Mouse (Mus musculus): ENCODE measurements around the gene Fli1. TPM values are rescaled to one million over a fixed set of nuclear protein-coding genes. Genes with fewer than 3 reads are reported as not detected.

Fli1 gene
- total and polyA plus RNA-seq, 3 experiments, result 13.8 to 171 (median 24.3) TPM

GRCm38 (mm10) chr9:32431061-32431460 is 111.6 kb downstream of the Fli1 start:
- DNase-seq (ENCODE audit: low read depth, low spot score), result no peak
- Histone ChIP-seq H3K27ac (ENCODE audit: control insufficient read depth, low read depth, low read length) (no peak overlapping the region), H3K4me3 (ENCODE audit: control insufficient read depth in 1 of 2, insufficient read depth in 1 of 2, low read depth in 2 of 2, low read length in 2 of 2) (no peak overlapping the region), H3K36me3 (ENCODE audit: control insufficient read depth in 1 of 2, insufficient read depth in 2 of 2, low read length in 2 of 2) (peaks cover 0 to 7% of the 10 kb centered on the region in 2 experiments; a peak in 2 of 4 replicates), H3K4me1 (ENCODE audit: control insufficient read depth in 1 of 2, insufficient read depth in 2 of 2, low read length in 2 of 2) (no peaks in the 10 kb centered on the region), H3K9ac (ENCODE audit: control insufficient read depth, low read depth, low read length, poor library complexity, severe bottlenecking) (no peak overlapping the region), H3K9me3 (replicated peaks; ENCODE audit: insufficient read depth, low read length) (no peaks in the 10 kb centered on the region), H3K27me3 (ENCODE audit: control insufficient read depth in 1 of 2, insufficient read depth in 2 of 2, low read length in 2 of 2) (no peaks in the 10 kb centered on the region), H3K79me2 (ENCODE audit: control insufficient read depth, insufficient read depth, low read length, poor library complexity) (no peaks in the 10 kb centered on the region)
- TF ChIP-seq USF1 (IDR thresholded peaks at IDR 0.05; ENCODE audit: low read depth, low read length), result no peak
- no peak for TF ChIP-seq CHD2 (IDR thresholded peaks at IDR 0.05; ENCODE audit: low read length)
- no peak for TF ChIP-seq SIN3A (IDR thresholded peaks at IDR 0.05; ENCODE audit: low read length)
- TF ChIP-seq ZMIZ1 (IDR thresholded peaks at IDR 0.05; ENCODE audit: low read depth, low read length), result no peak
- no peak for TF ChIP-seq MYC (IDR thresholded peaks at IDR 0.05; ENCODE audit: low read depth, low read length)
- TF ChIP-seq ETS1 (IDR thresholded peaks at IDR 0.05; ENCODE audit: low read depth, low read length), result no peak
- TF ChIP-seq GATA1 (IDR thresholded peaks at IDR 0.05; ENCODE audit: low read depth, low read length), result no peak
- TF ChIP-seq ELF1 (IDR thresholded peaks at IDR 0.05; ENCODE audit: low read depth, low read length), result no peak
- TF ChIP-seq ZKSCAN1 (IDR thresholded peaks at IDR 0.05; ENCODE audit: low read depth, low read length), result no peak

GRCm38 (mm10) chr9:32425321-32425720 is 117.3 kb downstream of the Fli1 start:
- no peak overlapping the region for H3K9ac ChIP-seq (ENCODE audit: control insufficient read depth, low read depth, low read length, poor library complexity, severe bottlenecking)
- no peak overlapping the region for H3K27ac ChIP-seq (ENCODE audit: control insufficient read depth, low read depth, low read length)
- H3K79me2 ChIP-seq (ENCODE audit: control insufficient read depth, insufficient read depth, low read length, poor library complexity), result no peaks in the 10 kb centered on the region
- H3K4me1 ChIP-seq (ENCODE audit: control insufficient read depth in 1 of 2, insufficient read depth in 2 of 2, low read length in 2 of 2), result no peaks in the 10 kb centered on the region
- TF ChIP-seq TCF12 (IDR thresholded peaks at IDR 0.05; ENCODE audit: low read depth, low read length), result no peak
- TF ChIP-seq SMC3 (IDR thresholded peaks at IDR 0.05; ENCODE audit: low read depth, low read length), result no peak
- no peak for TF ChIP-seq GABPA (IDR thresholded peaks at IDR 0.05; ENCODE audit: low read depth, low read length)
- TF ChIP-seq USF1 (IDR thresholded peaks at IDR 0.05; ENCODE audit: low read depth, low read length), result no peak
- no peak for TF ChIP-seq SIN3A (IDR thresholded peaks at IDR 0.05; ENCODE audit: low read length)
- TF ChIP-seq ZKSCAN1 (IDR thresholded peaks at IDR 0.05; ENCODE audit: low read depth, low read length), result no peak
- TF ChIP-seq CTCF (IDR thresholded peaks at IDR 0.05 in 2 of 3, conservative IDR thresholded peaks at IDR 0.05 in 1 of 3; ENCODE audit: control insufficient read depth in 1 of 3, insufficient read depth in 1 of 3, low read depth in 2 of 3, low read length in 3 of 3, poor library complexity in 1 of 3, severe bottlenecking in 1 of 3), result no peak
- no peak for TF ChIP-seq HCFC1 (IDR thresholded peaks at IDR 0.05; ENCODE audit: low read depth, low read length)
- TF ChIP-seq MXI1 (IDR thresholded peaks at IDR 0.05; ENCODE audit: low read depth, low read length), result no peak
- no peak for TF ChIP-seq NELFE (IDR thresholded peaks at IDR 0.05; ENCODE audit: low read depth, low read length)
- H3K9me3 ChIP-seq (replicated peaks; ENCODE audit: insufficient read depth, low read length), result no peaks in the 10 kb centered on the region
- DNase-seq (ENCODE audit: low read depth, low spot score), result no peak
- peaks cover 0 to 16% of the 10 kb centered on the region in 2 experiments; a peak in 2 of 4 replicates for H3K36me3 ChIP-seq (ENCODE audit: control insufficient read depth in 1 of 2, insufficient read depth in 2 of 2, low read length in 2 of 2)
- H3K4me3 ChIP-seq (ENCODE audit: control insufficient read depth in 1 of 2, insufficient read depth in 1 of 2, low read depth in 2 of 2, low read length in 2 of 2), result no peak overlapping the region
- no peaks in the 10 kb centered on the region for H3K27me3 ChIP-seq (ENCODE audit: control insufficient read depth in 1 of 2, insufficient read depth in 2 of 2, low read length in 2 of 2)
